Mouse (Mus musculus) liver, embryonic 14.5 days (tissue): ENCODE results near the gene Gfod1.

ENCODE experiments used
- CTCF ChIP-seq: IDR thresholded peaks from 2 replicates; pipeline ENCODE4 v1.5.1; 2016; ENCODE audit warnings: antibody characterized with exemption, low read depth, control low read depth
- EP300 ChIP-seq: IDR thresholded peaks from 2 replicates; pipeline ENCODE4 v1.6.1; 2016; ENCODE audit warnings: antibody characterized with exemption, low read depth

GRCm38 (mm10) chr13:43196000-43196399 lies 108.0 kb downstream of the Gfod1 start:
- TF ChIP-seq CTCF (peak; percentile 48), EP300 (no peak)
